Mouse (Mus musculus) intestine, embryonic 14.5 days (tissue): ENCODE data around the gene Dusp5. TPM values are rescaled to one million over a fixed set of nuclear protein-coding genes. Genes with fewer than 3 reads are reported as not detected.

ENCODE experiments used
- ATAC-seq: fragments of 200-750 bp; cut with Nextera tagmentation; replicated peaks from 2 replicates; pipeline ENCODE4 v1.8.0; 2017; ENCODE audit warnings: low read depth, moderate number of reproducible peaks, moderate TSS enrichment, moderate library complexity; ENCODE audit not compliant: low FRiP score, low TSS enrichment
- DNase-seq: peaks from one replicate; pipeline ENCODE4 v3.0.0-alpha.2; 2018; ENCODE audit warnings: low spot score
- H3K27ac ChIP-seq: fragments of 300-500 bp; sonication (generic); 2 replicates; pipeline ENCODE4 v1.5.1; 2014; ENCODE audit warnings: low read depth, mild to moderate bottlenecking, control low read depth
- H3K27me3 ChIP-seq: fragments of 300-500 bp; sonication (generic); replicated peaks from 2 replicates; pipeline ENCODE4 v1.6.1; 2014; ENCODE audit warnings: low read length, control low read depth; ENCODE audit not compliant: control insufficient read depth, insufficient read depth
- H3K36me3 ChIP-seq: fragments of 300-500 bp; sonication (generic); 2 replicates; pipeline ENCODE4 v1.6.1; 2014; ENCODE audit warnings: low read length, control low read depth; ENCODE audit not compliant: control insufficient read depth, insufficient read depth
- H3K4me1 ChIP-seq: fragments of 300-500 bp; sonication (generic); replicated peaks from 2 replicates; pipeline ENCODE4 v1.6.1; 2014; ENCODE audit warnings: low read length, control low read depth, mixed read lengths; ENCODE audit not compliant: control insufficient read depth, insufficient read depth
- H3K4me2 ChIP-seq: fragments of 300-500 bp; sonication (generic); 2 replicates; pipeline ENCODE4 v1.6.1; 2014; ENCODE audit warnings: low read length
- H3K4me3 ChIP-seq: fragments of 300-500 bp; sonication (generic); 2 replicates; pipeline ENCODE4 v1.5.1; 2014; ENCODE audit warnings: low read depth, low read length, control low read depth, mixed read lengths
- H3K9ac ChIP-seq: fragments of 300-500 bp; sonication (generic); 2 replicates; pipeline ENCODE4 v1.6.1; 2014; ENCODE audit warnings: mild to moderate bottlenecking, low read length
- H3K9me3 ChIP-seq: fragments of 300-500 bp; sonication (generic); 2 replicates; pipeline ENCODE4 v1.6.1; 2016; ENCODE audit warnings: low read length, control low read depth; ENCODE audit not compliant: control insufficient read depth
- WGBS: fragments of 180-500 bp; shearing (Covaris S2); extraction: QIAGEN DNeasy Blood & Tissue Kit; methylation state at CpG from one replicate; pipeline ENCODE4 v1.1.7; 2014; 5-methylcytosine and 5-hydroxymethylcytosine counted together
- polyA plus RNA-seq: library from polyadenylated mRNA; unstranded; fragments of >200 nt; fragmentation: Nextera tagmentation; extraction: Ambion mirVana; gene quantifications from 2 replicates; pipeline ENCODE4 v1.2.1, GENCODE M21; 2014

The Dusp5 gene
- polyA plus RNA-seq, 1 experiment from 2014 or later: 7.3 TPM

GRCm38 (mm10) chr19:53571056-53571455 lies 42.1 kb downstream of the Dusp5 start:
- WGBS: 70% methylated on average over 4 of the region's 4 CpGs
- Histone ChIP-seq H3K4me1 (no peaks in the 10 kb centered on the region; the same call in 1 of the 2 replicates), H3K4me3 (no peak overlapping the region), H3K27me3 (no peaks in the 10 kb centered on the region), H3K9ac (no peak overlapping the region), H3K36me3 (no peaks in the 10 kb centered on the region), H3K9me3 (no peaks in the 10 kb centered on the region), H3K4me2 (no peak overlapping the region), H3K27ac (no peak overlapping the region)
- ATAC-seq (no peak), DNase-seq (peak; percentile 23)

GRCm38 (mm10) chr19:53571501-53572428 lies 42.9 kb downstream of the Dusp5 start:
- WGBS: 67% methylated on average over 18 of the region's 18 CpGs
- Histone ChIP-seq H3K4me2 (no peak overlapping the region), H3K36me3 (no peaks in the 10 kb centered on the region), H3K9ac (no peak overlapping the region), H3K4me3 (no peak overlapping the region), H3K27ac (no peak overlapping the region), H3K9me3 (no peaks in the 10 kb centered on the region), H3K27me3 (no peaks in the 10 kb centered on the region), H3K4me1 (no peaks in the 10 kb centered on the region; the same call in 1 of the 2 replicates)
- ATAC-seq (no peak), DNase-seq (peak; percentile 44)

- WGBS: 27% methylated on average over 12 of the region's 12 CpGs
- H3K36me3 ChIP-seq: no peaks in the 10 kb centered on the region
- no peak overlapping the region for H3K4me3 ChIP-seq
- peak overlapping the region; percentile 6; the same call in 1 of the 2 replicates for H3K4me2 ChIP-seq
- peak; percentile 71; the same call in 1 of the 2 replicates for ATAC-seq
- H3K9ac ChIP-seq: no peak overlapping the region
- DNase-seq: peak; percentile 54
- no peak overlapping the region for H3K27ac ChIP-seq
- no peaks in the 10 kb centered on the region for H3K27me3 ChIP-seq
- H3K4me1 ChIP-seq: peaks cover 4% of the 10 kb centered on the region; the same call in 1 of the 2 replicates
- H3K9me3 ChIP-seq: no peaks in the 10 kb centered on the region
These were observed 43.7 kb downstream of the Dusp5 start for GRCm38 (mm10) chr19:53572607-53573006.

GRCm38 (mm10) chr19:53573151-53573550 lies 44.2 kb downstream of the Dusp5 start:
- no peaks in the 10 kb centered on the region for H3K27me3 ChIP-seq
- WGBS: 81% methylated on average over 3 of the region's 3 CpGs
- H3K4me1 ChIP-seq: peaks cover 4% of the 10 kb centered on the region; the same call in 1 of the 2 replicates
- no peak overlapping the region for H3K4me3 ChIP-seq
- H3K4me2 ChIP-seq: no peak overlapping the region
- no peaks in the 10 kb centered on the region for H3K36me3 ChIP-seq
- no peak overlapping the region for H3K9ac ChIP-seq
- no peaks in the 10 kb centered on the region for H3K9me3 ChIP-seq
- no peak overlapping the region for H3K27ac ChIP-seq
- peak; percentile 50 for DNase-seq
- ATAC-seq: no peak

GRCm38 (mm10) chr19:53574131-53574530 lies 45.2 kb downstream of the Dusp5 start:
- no peak overlapping the region for H3K9ac ChIP-seq
- no peak overlapping the region for H3K4me3 ChIP-seq
- no peaks in the 10 kb centered on the region for H3K36me3 ChIP-seq
- no peaks in the 10 kb centered on the region for H3K9me3 ChIP-seq
- peaks cover 4% of the 10 kb centered on the region; the same call in 1 of the 2 replicates for H3K4me1 ChIP-seq
- WGBS: 78% methylated on average over 8 of the region's 8 CpGs
- H3K27me3 ChIP-seq: no peaks in the 10 kb centered on the region
- no peak overlapping the region for H3K4me2 ChIP-seq
- DNase-seq (peak; percentile 40), ATAC-seq (no peak)
- no peak overlapping the region for H3K27ac ChIP-seq

GRCm38 (mm10) chr19:53574546-53574945 lies 45.6 kb downstream of the Dusp5 start:
- Histone ChIP-seq H3K4me2 (no peak overlapping the region), H3K4me3 (no peak overlapping the region), H3K9ac (no peak overlapping the region), H3K9me3 (no peaks in the 10 kb centered on the region), H3K27me3 (no peaks in the 10 kb centered on the region), H3K36me3 (no peaks in the 10 kb centered on the region), H3K27ac (no peak overlapping the region), H3K4me1 (peaks cover 4% of the 10 kb centered on the region; the same call in 1 of the 2 replicates)
- WGBS: 90% methylated on average over 7 of the region's 7 CpGs
- ATAC-seq (no peak), DNase-seq (peak; percentile 40)

- H3K4me2 ChIP-seq: no peak overlapping the region
- no peak overlapping the region for H3K4me3 ChIP-seq
- no peak overlapping the region for H3K9ac ChIP-seq
- ATAC-seq (no peak), DNase-seq (peak; percentile 48)
- no peak overlapping the region for H3K27ac ChIP-seq
- H3K36me3 ChIP-seq: no peaks in the 10 kb centered on the region
- WGBS: 80% methylated on average over 4 of the region's 4 CpGs
- H3K9me3 ChIP-seq: no peaks in the 10 kb centered on the region
- H3K4me1 ChIP-seq: peaks cover 4% of the 10 kb centered on the region; the same call in 1 of the 2 replicates
- no peaks in the 10 kb centered on the region for H3K27me3 ChIP-seq
These were observed 46.5 kb downstream of the Dusp5 start for GRCm38 (mm10) chr19:53575296-53576010.

- no peak overlapping the region for H3K4me3 ChIP-seq
- no peaks in the 10 kb centered on the region for H3K36me3 ChIP-seq
- peaks cover 4% of the 10 kb centered on the region; the same call in 1 of the 2 replicates for H3K4me1 ChIP-seq
- H3K27me3 ChIP-seq: no peaks in the 10 kb centered on the region
- no peak overlapping the region for H3K4me2 ChIP-seq
- DNase-seq (peak; percentile 44), ATAC-seq (no peak)
- H3K9ac ChIP-seq: no peak overlapping the region
- H3K9me3 ChIP-seq: no peaks in the 10 kb centered on the region
- no peak overlapping the region for H3K27ac ChIP-seq
- WGBS: 63% methylated on average over 7 of the region's 7 CpGs
These were observed 47.2 kb downstream of the Dusp5 start for GRCm38 (mm10) chr19:53576061-53576460.
